Mouse (Mus musculus) T-cell, adult 2 months (primary cell): ENCODE results near the gene Prl6a1.

Experiments
- DNase-seq: peaks from one replicate; pipeline ENCODE4 v3.0.0; 2022; ENCODE audit warnings: low spot score

Prl6a1 gene

DNA sequence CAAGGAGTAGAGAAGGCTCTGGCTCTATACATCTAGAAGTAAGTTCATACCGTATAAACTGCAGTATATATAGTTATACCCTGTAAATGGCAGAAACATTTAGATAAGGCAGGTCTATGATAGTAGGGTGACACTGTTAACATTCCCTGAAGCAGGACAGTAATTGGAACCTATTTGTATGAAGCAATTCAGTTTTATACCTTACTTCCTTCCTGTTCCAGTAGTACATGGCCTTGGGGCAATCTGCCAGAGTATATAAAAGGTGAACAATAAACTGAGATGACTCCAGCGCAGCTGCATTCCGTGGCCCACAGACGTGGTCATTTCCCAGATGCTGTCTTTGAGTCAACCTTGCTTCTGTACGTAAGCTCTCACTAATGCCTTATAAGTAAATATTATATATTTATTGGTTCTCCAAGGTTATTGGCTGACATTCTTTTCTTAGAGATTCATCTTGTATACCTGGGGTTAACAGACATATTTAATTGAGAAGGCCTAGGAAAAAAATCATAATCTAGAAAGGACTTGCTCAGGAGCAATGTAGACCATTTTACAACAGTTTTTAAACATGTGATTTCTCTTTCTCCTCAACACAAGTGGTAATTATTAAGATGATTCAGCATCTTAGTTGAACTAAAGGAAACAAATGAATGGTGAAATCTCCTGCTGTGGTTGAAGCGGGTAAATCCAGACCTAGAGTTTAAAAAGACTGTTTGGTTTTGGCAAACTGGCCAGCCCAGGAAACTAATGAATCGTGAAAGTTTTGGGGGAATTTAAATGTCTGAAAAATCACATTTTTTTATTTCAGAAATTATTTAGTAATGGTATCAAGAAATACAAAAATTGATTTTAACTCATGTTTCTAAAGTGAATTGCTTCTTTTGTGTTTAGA is at the start of gene Prl6a1:
Prl6a1 (plus strand) TSS at position 294 of the 892 bp plus-strand sequence.
- DNase-seq, result no peak

DNA sequence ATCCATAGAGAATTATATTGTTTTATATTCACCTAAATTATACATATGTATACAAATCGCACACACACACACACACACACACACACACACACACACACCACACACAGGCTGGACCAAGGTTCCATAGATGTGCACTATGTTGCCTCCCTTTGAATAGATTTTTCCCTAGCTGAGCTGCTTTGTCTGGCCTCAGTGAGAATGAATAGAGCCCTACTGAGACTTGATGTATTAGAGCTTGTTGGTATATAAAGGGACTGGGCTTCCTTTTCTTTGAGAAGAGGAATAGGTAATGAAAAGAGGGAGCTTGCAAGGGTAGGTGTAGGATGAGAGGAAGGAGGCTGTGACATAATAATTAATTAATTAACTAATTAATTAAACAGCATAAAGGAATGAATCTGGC is 22.6 kb downstream of the Prl6a1 start:
- no peak for DNase-seq

DNA sequence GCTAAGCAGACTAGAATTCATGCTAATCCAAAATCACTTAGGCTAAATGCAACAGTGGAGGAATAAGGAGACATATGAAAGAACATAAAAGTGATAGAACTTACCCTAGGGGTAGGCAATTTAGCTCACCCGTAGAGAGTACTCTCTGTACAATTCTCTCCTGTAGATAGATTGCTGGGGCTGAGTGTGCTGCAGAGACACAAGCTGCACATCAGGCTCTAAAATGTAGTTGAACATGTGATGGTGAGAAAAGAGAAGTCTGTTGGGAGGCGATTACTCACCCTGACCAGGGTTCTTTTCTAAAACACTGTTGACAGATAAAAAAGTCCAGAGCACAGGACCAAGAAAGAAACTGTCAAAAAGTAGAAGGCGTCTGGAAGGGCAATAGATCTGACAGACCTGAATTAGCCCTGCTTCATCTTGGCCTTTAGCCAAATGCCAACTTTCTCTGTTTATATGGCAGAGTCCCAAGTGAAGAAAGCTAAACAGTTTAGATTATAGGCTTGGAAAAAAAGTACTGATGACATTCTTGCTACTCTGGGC is 30.4 kb downstream of the Prl6a1 start:
- DNase-seq, result no peak

DNA sequence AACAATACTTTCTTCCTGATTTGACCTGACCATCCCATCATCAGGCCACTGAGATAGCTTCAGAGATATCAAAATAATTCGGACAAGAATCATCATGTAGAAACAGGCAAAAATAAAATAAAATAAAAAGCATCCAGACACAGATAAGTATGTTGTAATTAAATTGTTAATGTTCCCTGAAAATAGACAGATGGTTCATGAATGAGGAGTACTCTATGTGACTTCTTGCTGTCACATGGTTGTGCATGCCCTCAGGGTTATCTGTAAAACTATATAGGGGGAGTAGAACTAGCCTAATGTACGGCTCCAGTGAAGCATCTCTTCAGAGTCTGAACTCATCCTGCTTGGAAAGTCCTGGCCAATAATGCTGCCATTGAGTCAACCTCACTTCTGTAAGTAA is 32.9 kb downstream of the Prl6a1 start, which contains the start of gene Prl8a2:
Prl8a2 (plus strand) TSS at position 301 of the 400 bp plus-strand sequence.
- DNase-seq, result no peak
